Mouse (Mus musculus): ENCODE measurements around the gene Gatad2a. TPM values are rescaled to one million over a fixed set of nuclear protein-coding genes. Genes with fewer than 3 reads are reported as not detected.
"Not testable (repeated sequence)": the region's sequence is repeated elsewhere in the genome, so short reads cannot be mapped to it uniquely, and the experiment has no call there.

Gatad2a gene
- polyA plus RNA-seq, 1 experiment: 84.5 TPM

DNA sequence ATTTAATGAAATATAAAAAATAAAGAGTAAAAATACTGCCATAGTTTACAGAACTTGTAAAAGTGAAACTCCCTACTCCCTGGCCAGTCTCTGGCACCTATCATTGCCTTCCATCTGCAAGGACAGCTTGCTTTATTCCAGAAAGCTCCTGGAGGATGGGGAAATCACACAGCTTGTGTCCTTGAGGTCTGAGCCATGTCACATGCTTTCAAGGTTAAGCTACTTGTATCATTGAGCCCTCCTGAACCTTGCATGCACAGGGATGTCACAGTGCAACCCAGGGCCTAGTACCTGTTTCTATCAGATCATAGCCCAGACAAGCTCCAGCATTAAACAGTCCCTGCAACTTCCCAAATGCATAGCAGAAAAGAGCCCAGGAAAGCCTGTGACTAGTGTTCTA is 36.9 kb downstream of the Gatad2a start:
- Histone ChIP-seq H3K36me3 (ENCODE audit: control insufficient read depth, insufficient read depth, low read length) (no peaks in the 10 kb centered on the region), H3K4me3 (ENCODE audit: control insufficient read depth, insufficient read depth, low read length) (no peak overlapping the region), H3K27ac (ENCODE audit: control insufficient read depth, insufficient read depth, low read length) (no peak overlapping the region)

DNA sequence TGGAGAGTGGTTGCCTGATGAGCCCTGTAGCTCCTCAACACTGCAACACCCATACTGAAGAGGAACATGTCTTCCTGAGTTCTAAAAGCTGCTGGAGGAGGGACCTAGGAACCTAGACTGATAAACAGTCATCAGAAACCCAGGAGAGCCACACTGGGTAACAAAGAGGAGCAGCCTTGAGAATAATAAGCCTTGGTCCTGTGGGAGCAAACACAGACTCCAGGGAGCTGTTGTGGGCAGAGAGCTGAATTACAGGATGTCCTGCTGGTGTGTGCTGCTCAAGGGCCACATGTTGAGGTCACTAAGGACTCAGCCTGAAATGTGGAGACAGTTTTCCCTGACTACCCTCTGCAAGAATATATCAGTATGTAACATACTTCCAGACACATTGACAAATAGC is 38.3 kb downstream of the Gatad2a start:
- H3K4me1 ChIP-seq (replicated peaks; ENCODE audit: control insufficient read depth, insufficient read depth, low read length): peaks cover 5% of the 10 kb centered on the region; the same call in 1 of the 2 replicates
- DNase-seq: no peak
- TF ChIP-seq CTCF (IDR thresholded peaks at IDR 0.05; ENCODE audit: borderline replicate concordance, control insufficient read depth, extremely low read depth, insufficient read depth, low read length, poor library complexity) (no peak), POLR2A (IDR thresholded peaks at IDR 0.05; ENCODE audit: control insufficient read depth, extremely low read depth, insufficient read depth, low read length, poor library complexity) (no peak)
- no peak overlapping the region for H3K27ac ChIP-seq (ENCODE audit: control insufficient read depth, insufficient read depth, low read length)
- H3K4me3 ChIP-seq (ENCODE audit: control insufficient read depth, insufficient read depth, low read length): no peak overlapping the region
- H3K27me3 ChIP-seq (ENCODE audit: control insufficient read depth, insufficient read depth, low read length): no peaks in the 10 kb centered on the region
- no peaks in the 10 kb centered on the region for H3K36me3 ChIP-seq (ENCODE audit: control insufficient read depth, insufficient read depth, low read length)

More for the DNA sequence above, 36.9 kb downstream of the Gatad2a start:
- Histone ChIP-seq H3K4me1 (replicated peaks; ENCODE audit: control insufficient read depth, insufficient read depth, low read length) (peaks cover 5% of the 10 kb centered on the region; the same call in 1 of the 2 replicates), H3K27me3 (ENCODE audit: control insufficient read depth, insufficient read depth, low read length) (no peaks in the 10 kb centered on the region)
- TF ChIP-seq CTCF (IDR thresholded peaks at IDR 0.05; ENCODE audit: borderline replicate concordance, control insufficient read depth, extremely low read depth, insufficient read depth, low read length, poor library complexity) (no peak), POLR2A (IDR thresholded peaks at IDR 0.05; ENCODE audit: control insufficient read depth, extremely low read depth, insufficient read depth, low read length, poor library complexity) (no peak)
- DNase-seq: no peak

- DNase-seq: no peak
- Histone ChIP-seq H3K27me3 (ENCODE audit: control insufficient read depth, insufficient read depth, low read length) (no peaks in the 10 kb centered on the region), H3K4me1 (replicated peaks; ENCODE audit: control insufficient read depth, insufficient read depth, low read length) (peaks cover 5% of the 10 kb centered on the region; the same call in 1 of the 2 replicates), H3K36me3 (ENCODE audit: control insufficient read depth, insufficient read depth, low read length) (no peaks in the 10 kb centered on the region), H3K4me3 (ENCODE audit: control insufficient read depth, insufficient read depth, low read length) (no peak overlapping the region), H3K27ac (ENCODE audit: control insufficient read depth, insufficient read depth, low read length) (no peak overlapping the region)
- WGBS: 12% methylated on average over 1 of the region's 1 CpGs
- TF ChIP-seq POLR2A (IDR thresholded peaks at IDR 0.05; ENCODE audit: control insufficient read depth, extremely low read depth, insufficient read depth, low read length, poor library complexity) (no peak), CTCF (IDR thresholded peaks at IDR 0.05; ENCODE audit: borderline replicate concordance, control insufficient read depth, extremely low read depth, insufficient read depth, low read length, poor library complexity) (no peak)
Measured at GRCm38 (mm10) chr8:69957419-69957818, 38.8 kb downstream of the Gatad2a start.

GRCm38 (mm10) chr8:69956651-69957050 is 39.5 kb downstream of the Gatad2a start:
- Histone ChIP-seq H3K4me3 (ENCODE audit: control insufficient read depth, insufficient read depth, low read length) (no peak overlapping the region), H3K27me3 (ENCODE audit: control insufficient read depth, insufficient read depth, low read length) (no peaks in the 10 kb centered on the region), H3K27ac (ENCODE audit: control insufficient read depth, insufficient read depth, low read length) (no peak overlapping the region), H3K36me3 (ENCODE audit: control insufficient read depth, insufficient read depth, low read length) (no peaks in the 10 kb centered on the region), H3K4me1 (replicated peaks; ENCODE audit: control insufficient read depth, insufficient read depth, low read length) (peaks cover 5% of the 10 kb centered on the region; the same call in 1 of the 2 replicates)
- TF ChIP-seq POLR2A (IDR thresholded peaks at IDR 0.05; ENCODE audit: control insufficient read depth, extremely low read depth, insufficient read depth, low read length, poor library complexity): no peak
- TF ChIP-seq CTCF (IDR thresholded peaks at IDR 0.05; ENCODE audit: borderline replicate concordance, control insufficient read depth, extremely low read depth, insufficient read depth, low read length, poor library complexity): no peak
- DNase-seq: no peak
- 97% methylated on average over 2 of the region's 2 CpGs for WGBS

- H3K27me3 ChIP-seq (ENCODE audit: control insufficient read depth, insufficient read depth, low read length): no peaks in the 10 kb centered on the region
- TF ChIP-seq CTCF (IDR thresholded peaks at IDR 0.05; ENCODE audit: borderline replicate concordance, control insufficient read depth, extremely low read depth, insufficient read depth, low read length, poor library complexity): no peak
- TF ChIP-seq POLR2A (IDR thresholded peaks at IDR 0.05; ENCODE audit: control insufficient read depth, extremely low read depth, insufficient read depth, low read length, poor library complexity): no peak
- no peak for DNase-seq
- 96% methylated on average over 1 of the region's 1 CpGs for WGBS
- peaks cover 5% of the 10 kb centered on the region; the same call in 1 of the 2 replicates for H3K36me3 ChIP-seq (ENCODE audit: control insufficient read depth, insufficient read depth, low read length)
- no peak overlapping the region for H3K4me3 ChIP-seq (ENCODE audit: control insufficient read depth, insufficient read depth, low read length)
- no peak overlapping the region for H3K27ac ChIP-seq (ENCODE audit: control insufficient read depth, insufficient read depth, low read length)
- H3K4me1 ChIP-seq (replicated peaks; ENCODE audit: control insufficient read depth, insufficient read depth, low read length): peaks cover 5% of the 10 kb centered on the region; the same call in 1 of the 2 replicates
Measured at GRCm38 (mm10) chr8:69954642-69955041, 41.5 kb downstream of the Gatad2a start.

- no peak for DNase-seq
- TF ChIP-seq POLR2A (IDR thresholded peaks at IDR 0.05; ENCODE audit: control insufficient read depth, extremely low read depth, insufficient read depth, low read length, poor library complexity): no peak
- H3K27me3 ChIP-seq (ENCODE audit: control insufficient read depth, insufficient read depth, low read length): no peaks in the 10 kb centered on the region
- H3K27ac ChIP-seq (ENCODE audit: control insufficient read depth, insufficient read depth, low read length): no peak overlapping the region
- 93% methylated on average over 4 of the region's 4 CpGs for WGBS
- H3K4me3 ChIP-seq (ENCODE audit: control insufficient read depth, insufficient read depth, low read length): no peak overlapping the region
- peaks cover 9% of the 10 kb centered on the region; the same call in 1 of the 2 replicates for H3K36me3 ChIP-seq (ENCODE audit: control insufficient read depth, insufficient read depth, low read length)
- H3K4me1 ChIP-seq (replicated peaks; ENCODE audit: control insufficient read depth, insufficient read depth, low read length): peaks cover 5% of the 10 kb centered on the region; the same call in 1 of the 2 replicates
Measured at GRCm38 (mm10) chr8:69954213-69954612, 42.0 kb downstream of the Gatad2a start.

DNA sequence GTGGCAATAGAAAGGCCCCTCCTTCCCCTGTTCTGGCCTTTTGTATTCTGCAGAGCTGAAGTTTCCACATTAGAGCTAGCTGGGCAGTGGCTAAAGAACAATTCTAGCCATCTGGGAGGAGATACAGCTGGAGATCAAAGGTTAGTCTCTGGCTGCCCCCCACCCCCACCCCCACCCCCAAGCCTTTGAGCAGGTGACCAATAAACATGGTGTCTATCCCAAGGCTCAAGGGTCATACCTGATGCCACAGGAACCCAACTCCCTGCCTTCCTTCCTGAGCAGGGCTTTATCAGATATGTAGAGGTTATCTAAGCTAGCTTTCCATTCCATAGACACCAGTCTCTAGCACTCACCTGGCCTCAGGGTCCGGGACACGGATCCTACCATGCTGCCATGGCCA is 45.9 kb downstream of the Gatad2a start:
- H3K27ac ChIP-seq (ENCODE audit: control insufficient read depth, insufficient read depth, low read length): no peak overlapping the region
- peaks cover 11% of the 10 kb centered on the region; the same call in 1 of the 2 replicates for H3K36me3 ChIP-seq (ENCODE audit: control insufficient read depth, insufficient read depth, low read length)
- TF ChIP-seq POLR2A (IDR thresholded peaks at IDR 0.05; ENCODE audit: control insufficient read depth, extremely low read depth, insufficient read depth, low read length, poor library complexity): no peak
- no peak for TF ChIP-seq CTCF (IDR thresholded peaks at IDR 0.05; ENCODE audit: borderline replicate concordance, control insufficient read depth, extremely low read depth, insufficient read depth, low read length, poor library complexity)
- H3K4me3 ChIP-seq (ENCODE audit: control insufficient read depth, insufficient read depth, low read length): no peak overlapping the region
- 0 out of 2 replicates have a peak, but pooled peaks cover 2% of the 10 kb centered on the region for H3K4me1 ChIP-seq (replicated peaks; ENCODE audit: control insufficient read depth, insufficient read depth, low read length)
- WGBS: 97% methylated on average over 2 of the region's 2 CpGs
- no peaks in the 10 kb centered on the region for H3K27me3 ChIP-seq (ENCODE audit: control insufficient read depth, insufficient read depth, low read length)
- no peak for DNase-seq

GRCm38 (mm10) chr8:69942495-69942894 is 53.7 kb downstream of the Gatad2a start:
- H3K36me3 ChIP-seq (ENCODE audit: control insufficient read depth, insufficient read depth, low read length); H3K27me3 ChIP-seq (ENCODE audit: control insufficient read depth, insufficient read depth, low read length); H3K27ac ChIP-seq (ENCODE audit: control insufficient read depth, insufficient read depth, low read length); DNase-seq; H3K4me3 ChIP-seq (ENCODE audit: control insufficient read depth, insufficient read depth, low read length): not testable (repeated sequence)
- WGBS: 78% methylated on average over 3 of the region's 3 CpGs
- peaks cover 29% of the 10 kb centered on the region for H3K4me1 ChIP-seq (replicated peaks; ENCODE audit: control insufficient read depth, insufficient read depth, low read length)

Data from thymus, adult 2 months (tissue).